ENCODE assay signal across 8 mouse cellular contexts in the genomic region with DNA sequence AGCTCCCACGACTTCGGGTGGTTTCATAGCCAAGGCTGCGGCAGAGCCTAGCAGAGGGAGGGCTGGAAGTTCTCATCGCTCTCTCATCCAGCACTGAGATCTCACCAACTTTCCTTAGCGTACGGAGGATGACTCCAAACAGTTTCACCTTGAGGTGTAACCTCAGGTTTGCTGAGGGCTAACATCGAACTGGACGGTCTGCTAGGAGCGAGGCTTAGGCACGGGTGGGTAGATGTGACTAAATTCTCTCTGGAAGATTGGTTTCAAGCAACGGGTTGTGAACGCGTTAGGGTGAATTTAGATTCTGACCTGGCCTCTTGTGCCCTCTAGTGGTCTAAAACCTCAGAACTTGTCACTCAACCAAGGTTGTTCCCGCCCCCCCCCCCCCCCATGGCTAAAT. TPM values are rescaled to one million over a fixed set of nuclear protein-coding genes. Genes with fewer than 3 reads are reported as not detected.
DNase-seq lines count a peak whose midpoint lies in the region; ATAC-seq lines count a peak whose summit lies in the region.

No protein-coding gene starts in this region.

- peak; percentile 77 for ATAC-seq in common myeloid progenitor, adult 5-6 weeks (replicated peaks; ENCODE audit: low read depth, poor library complexity, severe bottlenecking)
- ATAC-seq in kidney, embryonic 14.5 days (ENCODE audit: low FRiP score, low TSS enrichment): no peak; the same call in 1 of the 2 replicates
- no peak for ATAC-seq in liver, embryonic 16.5 days (ENCODE audit: low read depth)
- ATAC-seq in neural tube, embryonic 12.5 days (ENCODE audit: low FRiP score, low read depth): 0 out of 2 replicates have a peak, but pooled peaks have one; percentile 44

- H3K9me3 ChIP-seq in heart, embryonic 10.5 days: no peaks in the 10 kb centered on the region
- H3K9me3 ChIP-seq in kidney, embryonic 14.5 days (ENCODE audit: control insufficient read depth, low read length): no peaks in the 10 kb centered on the region
- H3K9me3 ChIP-seq in liver, embryonic 16.5 days (replicated peaks; ENCODE audit: control insufficient read depth, low read length): no peaks in the 10 kb centered on the region
- H3K9me3 ChIP-seq in neural tube, embryonic 12.5 days: no peaks in the 10 kb centered on the region

- DNase-seq in 416B (ENCODE audit: low read depth) (peak; percentile 64), ES-CJ7 (ENCODE audit: low read depth, low spot score) (peak; percentile 72)
- DNase-seq in heart, embryonic 10.5 days (ENCODE audit: low spot score): no peak
- DNase-seq in spleen, postnatal 14 days (ENCODE audit: low spot score in 2 of 2): no peak

- no peaks in the 10 kb centered on the region for H3K36me3 ChIP-seq in heart, embryonic 10.5 days
- H3K36me3 ChIP-seq in kidney, embryonic 14.5 days (ENCODE audit: control insufficient read depth, insufficient read depth, low read length): no peaks in the 10 kb centered on the region
- no peaks in the 10 kb centered on the region for H3K36me3 ChIP-seq in liver, embryonic 16.5 days (ENCODE audit: control insufficient read depth, insufficient read depth)
- no peaks in the 10 kb centered on the region for H3K36me3 ChIP-seq in neural tube, embryonic 12.5 days

- H3K9ac ChIP-seq in kidney, embryonic 14.5 days (ENCODE audit: low read depth, low read length): no peak overlapping the region
- H3K9ac ChIP-seq in liver, embryonic 16.5 days (ENCODE audit: low read depth, low read length): no peak overlapping the region
- no peak overlapping the region for H3K9ac ChIP-seq in neural tube, embryonic 12.5 days

- no peak overlapping the region; the same call in 1 of the 2 replicates for H3K27ac ChIP-seq in heart, embryonic 10.5 days
- H3K27ac ChIP-seq in kidney, embryonic 14.5 days (ENCODE audit: low read depth, low read length): no peak overlapping the region
- H3K27ac ChIP-seq in liver, embryonic 16.5 days (ENCODE audit: low read length): no peak overlapping the region
- H3K27ac ChIP-seq in neural tube, embryonic 12.5 days: no peak overlapping the region

- peak overlapping the region; percentile 47 for H3K4me2 ChIP-seq in kidney, embryonic 14.5 days (replicated peaks; ENCODE audit: low read depth, low read length)
- H3K4me2 ChIP-seq in liver, embryonic 16.5 days (ENCODE audit: low read depth, low read length): peak overlapping the region; percentile 54
- H3K4me2 ChIP-seq in neural tube, embryonic 12.5 days (replicated peaks): peak overlapping the region; percentile 53

- peak overlapping the region; percentile 52 for H3K4me3 ChIP-seq in heart, embryonic 10.5 days
- H3K4me3 ChIP-seq in kidney, embryonic 14.5 days (ENCODE audit: low read length): peak overlapping the region; percentile 26; the same call in 1 of the 2 replicates
- peak overlapping the region; percentile 19; the same call in 1 of the 2 replicates for H3K4me3 ChIP-seq in liver, embryonic 16.5 days (ENCODE audit: low read depth, low read length)
- H3K4me3 ChIP-seq in neural tube, embryonic 12.5 days: no peak overlapping the region

- peaks cover 61% of the 10 kb centered on the region for H3K27me3 ChIP-seq in heart, embryonic 10.5 days (ENCODE audit: insufficient read depth, poor library complexity, severe bottlenecking)
- H3K27me3 ChIP-seq in kidney, embryonic 14.5 days (ENCODE audit: control insufficient read depth, insufficient read depth, low read length): peaks cover 22% of the 10 kb centered on the region
- H3K27me3 ChIP-seq in liver, embryonic 16.5 days (ENCODE audit: control insufficient read depth, insufficient read depth, low read depth, low read length): peaks cover 30% of the 10 kb centered on the region
- peaks cover 35% of the 10 kb centered on the region for H3K27me3 ChIP-seq in neural tube, embryonic 12.5 days (replicated peaks)

- H3K4me1 ChIP-seq in heart, embryonic 10.5 days: peaks cover 8% of the 10 kb centered on the region; the same call in 1 of the 2 replicates
- no peaks in the 10 kb centered on the region for H3K4me1 ChIP-seq in kidney, embryonic 14.5 days (ENCODE audit: control insufficient read depth, insufficient read depth, low read length)
- H3K4me1 ChIP-seq in liver, embryonic 16.5 days (ENCODE audit: control insufficient read depth, low read depth, low read length): no peaks in the 10 kb centered on the region; the same call in 1 of the 2 replicates
- H3K4me1 ChIP-seq in neural tube, embryonic 12.5 days: no peaks in the 10 kb centered on the region

- WGBS in heart, embryonic 10.5 days: 3% methylated on average over 14 of the region's 14 CpGs
- WGBS in kidney, embryonic 14.5 days: 2% methylated on average over 14 of the region's 14 CpGs
- 5% methylated on average over 14 of the region's 14 CpGs for WGBS in liver, embryonic 16.5 days (ENCODE audit: insufficient replicate concordance)
- whole genome bisulfite sequencing in neural tube, embryonic 12.5 days: 3% methylated on average over 14 of the region's 14 CpGs

RNA-seq across cellular contexts. Expression of a gene that starts 9.0 kb away (rescaled TPM):
- 0.05 TPM in 1 of 2 replicates, not detected in the other for total RNA-seq in common myeloid progenitor, adult 5-6 weeks (2017)
- 23.8 and 37.4 TPM in 2 replicates for polyA plus RNA-seq in heart, embryonic 10.5 days (2016; fragmentation: Nextera tagmentation; extraction: Ambion mirVana)
- polyA plus RNA-seq in kidney, embryonic 14.5 days (2014; fragmentation: Nextera tagmentation; extraction: Ambion mirVana): 23.0 and 56.8 TPM in 2 replicates
- polyA plus RNA-seq in liver, embryonic 16.5 days (2015; fragmentation: Nextera tagmentation; extraction: Ambion mirVana): 1.6 and 1.7 TPM in 2 replicates
- 23.9 and 24.4 TPM in 2 replicates for polyA plus RNA-seq in neural tube, embryonic 12.5 days (2016; fragmentation: Nextera tagmentation; extraction: Ambion mirVana)

Comparison
In these comparisons a context has a peak if more than half of its experiments do, and no peak if none do; other contexts are left out.
1. DNase-seq: peak in 416B (single experiment) and ES-CJ7 (single experiment); none in heart, embryonic 10.5 days (single experiment) and spleen, postnatal 14 days (0 of 2).
2. ATAC-seq: peak in common myeloid progenitor, adult 5-6 weeks (single experiment) and neural tube, embryonic 12.5 days (single experiment); none in kidney, embryonic 14.5 days (single experiment) and liver, embryonic 16.5 days (single experiment).
3. Peak in every context shown above with its lines, with median percentiles within 50 percentile points of each other: H3K4me2 ChIP-seq.